Mouse (Mus musculus): ENCODE results near the gene Akap6.
"Not testable (repeated sequence)": the region's sequence is repeated elsewhere in the genome, so short reads cannot be mapped to it uniquely, and the experiment has no call there.

Akap6 gene

DNA sequence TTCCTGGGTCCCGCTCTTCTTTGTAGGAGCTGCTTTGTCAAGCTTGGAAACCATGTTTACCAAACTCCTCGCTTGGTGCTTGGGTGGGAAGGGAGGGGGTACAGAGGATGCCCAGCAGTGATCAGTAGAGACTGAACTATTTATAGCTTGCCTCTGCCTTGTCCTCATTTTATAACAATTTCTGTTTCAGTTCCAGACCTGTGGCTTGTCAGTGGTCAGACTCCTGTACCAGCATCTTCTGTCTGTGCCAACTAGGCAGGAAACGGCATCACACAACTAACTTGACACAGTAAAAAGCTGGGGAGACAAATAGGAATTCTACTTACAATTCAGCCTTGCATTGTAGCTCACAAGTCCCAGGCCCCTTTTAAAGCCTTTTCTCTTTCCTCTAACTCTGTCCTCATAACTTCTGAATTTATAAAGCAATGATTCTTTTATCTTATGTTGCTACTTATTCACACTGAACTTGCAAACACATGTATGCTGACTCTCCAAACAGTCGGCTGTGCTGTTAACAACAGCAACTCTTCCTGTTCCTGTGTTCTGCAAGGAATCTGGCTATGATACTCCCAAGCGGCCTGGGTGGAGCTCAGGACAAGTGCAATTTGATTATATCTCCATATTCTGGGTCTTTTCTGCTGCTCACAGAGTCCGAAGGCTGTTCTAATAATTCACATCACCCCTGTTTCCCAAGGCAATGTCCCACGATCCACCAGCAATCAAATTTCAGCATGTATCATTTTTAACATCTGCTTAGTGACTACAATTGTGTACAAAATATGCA is 12.9 kb downstream of the Akap6 start:
- DNase-seq (ENCODE audit: low read depth, low spot score), result no peak

DNA sequence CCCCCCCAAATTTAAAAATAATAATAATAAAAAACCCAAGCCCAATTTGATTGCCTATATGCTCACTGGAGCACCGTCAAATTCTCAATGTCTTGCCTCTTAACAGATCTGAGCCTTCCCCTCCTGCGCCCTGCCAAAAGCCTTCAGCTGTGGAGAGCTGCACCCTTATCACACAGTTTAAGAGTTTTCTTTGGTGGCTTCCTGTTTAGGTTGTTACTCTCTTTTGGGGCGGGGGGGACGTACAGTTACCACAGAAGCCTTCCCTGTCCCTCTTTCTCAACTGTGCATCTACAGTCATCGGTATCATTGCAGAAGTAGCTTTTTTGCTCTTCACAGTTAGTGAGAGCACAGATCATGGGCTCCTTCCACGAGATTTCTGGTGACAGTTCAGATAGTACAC is 19.2 kb downstream of the Akap6 start:
- no peak for DNase-seq (ENCODE audit: low read depth, low spot score)

DNA sequence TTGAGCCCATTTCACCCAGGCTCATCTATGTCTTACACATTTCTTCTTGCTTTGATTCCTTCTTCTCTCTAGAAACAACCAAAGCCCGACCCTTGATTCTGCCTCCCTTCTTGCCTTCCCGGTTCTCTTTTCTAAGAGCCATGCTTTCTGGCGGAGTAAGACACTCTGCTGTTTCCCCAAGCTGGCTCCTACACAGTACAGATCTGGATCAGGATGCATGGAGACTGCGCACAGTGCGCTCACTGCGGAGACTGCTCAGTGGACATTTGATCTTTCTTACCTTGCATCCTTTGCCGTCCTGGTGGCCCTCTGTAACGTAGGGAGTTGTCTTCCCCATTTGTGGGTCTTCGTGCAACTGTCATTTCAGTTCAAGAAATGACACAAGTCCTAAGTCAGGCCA is 20.0 kb downstream of the Akap6 start:
- DNase-seq (ENCODE audit: low read depth, low spot score), result no peak

DNA sequence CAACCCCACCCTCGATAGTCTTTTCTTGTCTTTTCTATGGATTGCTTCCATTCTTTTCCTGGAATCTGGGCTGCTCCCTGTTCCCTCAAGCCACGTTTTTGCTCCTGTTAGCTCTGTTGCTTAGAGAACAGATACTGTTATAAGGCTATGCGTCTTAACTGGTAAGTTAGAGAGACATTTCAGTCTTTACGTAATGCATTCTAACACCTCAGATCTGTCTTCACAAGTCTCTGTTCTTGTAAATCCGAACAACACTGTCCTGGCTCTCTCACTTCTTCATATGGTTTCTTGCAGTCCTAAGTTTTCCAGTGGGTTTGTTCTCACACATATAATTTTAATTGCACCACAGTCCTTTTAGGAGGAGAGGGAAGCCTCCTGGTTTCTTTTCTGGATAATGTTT is 20.5 kb downstream of the Akap6 start:
- no peak for DNase-seq (ENCODE audit: low read depth, low spot score)

DNA sequence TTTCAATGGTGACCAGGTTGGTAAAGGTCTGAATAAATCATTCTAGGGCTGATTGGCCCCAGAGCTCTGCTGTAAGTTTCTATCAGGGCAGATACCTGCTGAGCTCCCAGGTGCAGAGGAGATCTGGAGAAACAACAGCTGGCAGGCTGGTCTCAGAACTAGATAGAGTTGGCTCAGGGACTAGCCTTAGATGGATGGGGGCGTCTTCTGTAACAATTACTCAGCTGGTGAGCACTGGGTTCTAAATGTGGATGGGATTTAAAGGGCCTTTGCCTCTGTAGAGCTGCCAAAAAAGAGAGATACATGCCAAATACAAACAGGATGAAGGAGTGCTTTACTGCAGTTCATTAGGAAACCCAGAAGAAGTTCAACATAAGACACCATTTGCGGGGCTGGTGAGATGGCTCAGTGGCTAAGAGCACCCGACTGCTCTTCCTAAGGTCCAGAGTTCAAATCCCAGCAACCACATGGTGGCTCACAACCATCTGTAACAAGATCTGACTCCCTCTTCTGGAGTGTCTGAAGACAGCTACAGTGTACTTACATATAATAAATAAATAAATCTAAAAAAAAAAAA is 24.9 kb downstream of the Akap6 start:
- DNase-seq (ENCODE audit: low read depth, low spot score), result not testable (repeated sequence)

DNA sequence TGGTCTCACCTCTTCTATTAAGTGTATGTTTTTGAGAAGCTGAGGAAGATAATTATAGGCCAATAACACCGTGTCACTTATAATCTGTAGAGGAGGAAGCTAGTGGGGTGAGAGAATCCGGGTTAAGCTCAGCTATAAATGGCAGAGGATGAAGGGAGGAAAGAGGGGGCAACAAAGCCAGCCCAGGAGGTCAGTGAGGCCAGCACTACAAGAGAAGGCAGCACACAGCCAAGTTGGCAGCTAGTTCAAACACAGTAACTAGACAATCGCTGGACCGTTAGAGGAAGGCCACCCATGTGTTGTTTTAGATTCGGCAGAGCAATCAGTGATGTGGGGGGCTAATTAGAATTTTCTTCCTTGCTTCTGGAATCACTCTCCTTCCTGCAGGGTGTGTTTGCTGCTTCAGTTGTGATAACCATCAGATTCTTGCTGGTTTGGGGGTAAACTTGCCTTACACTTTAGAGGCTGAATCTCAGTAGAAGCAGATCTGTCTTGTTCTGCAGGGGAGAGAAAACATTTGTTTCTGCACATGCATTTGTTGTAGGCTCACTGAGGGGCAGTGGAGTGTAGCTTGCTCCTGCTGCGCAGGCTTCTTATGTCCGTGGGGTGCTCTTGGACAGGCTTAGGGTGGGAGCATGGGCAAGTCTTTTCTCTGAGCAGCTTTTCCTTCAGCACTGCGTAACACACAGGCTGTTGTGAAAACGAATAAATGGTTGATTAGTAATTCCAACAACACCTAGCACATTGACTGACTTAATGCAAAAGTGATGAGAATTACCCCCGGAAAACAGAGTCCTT is 27.4 kb downstream of the Akap6 start:
- DNase-seq (ENCODE audit: low read depth, low spot score), result no peak

DNA sequence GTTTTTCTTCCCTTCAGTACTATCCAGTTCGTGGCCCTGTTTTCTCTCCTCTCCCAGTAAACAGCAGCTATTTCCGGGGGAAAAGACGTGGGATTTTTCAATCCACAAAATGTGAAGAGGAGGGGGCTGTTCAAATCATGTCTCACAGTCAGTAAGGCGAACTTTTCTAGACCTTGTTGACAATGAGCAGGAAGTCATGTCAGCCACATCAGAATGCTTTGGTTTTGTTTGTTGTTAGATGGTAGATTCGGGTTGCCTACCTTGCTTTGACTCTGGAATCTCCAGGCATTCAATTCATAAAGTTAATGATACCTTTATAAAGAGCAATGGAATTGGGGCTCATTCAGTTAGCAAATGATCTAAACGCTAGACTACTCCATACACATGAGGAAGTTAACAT is 30.2 kb downstream of the Akap6 start:
- DNase-seq (ENCODE audit: low read depth, low spot score), result no peak

DNA sequence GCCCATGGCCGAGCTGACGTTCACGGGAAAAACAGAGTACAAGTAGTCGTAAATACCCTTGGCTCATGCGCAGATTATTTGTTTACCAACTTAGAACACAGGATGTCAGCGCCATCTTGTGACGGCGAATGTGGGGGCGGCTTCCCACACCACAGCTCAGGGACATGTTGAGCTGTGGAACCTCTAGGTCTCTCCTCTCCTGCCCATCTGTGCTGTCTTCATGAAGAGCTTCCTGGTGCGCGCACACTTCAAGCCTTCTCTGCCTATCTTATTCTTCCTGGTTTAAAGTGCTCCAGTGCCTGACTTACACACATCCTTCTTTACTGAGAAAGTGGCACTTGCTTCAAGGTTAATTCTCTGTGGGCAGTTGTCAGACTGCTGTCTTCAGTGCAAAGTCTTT is 36.0 kb downstream of the Akap6 start:
- DNase-seq (ENCODE audit: low read depth, low spot score), result not testable (repeated sequence)

DNA sequence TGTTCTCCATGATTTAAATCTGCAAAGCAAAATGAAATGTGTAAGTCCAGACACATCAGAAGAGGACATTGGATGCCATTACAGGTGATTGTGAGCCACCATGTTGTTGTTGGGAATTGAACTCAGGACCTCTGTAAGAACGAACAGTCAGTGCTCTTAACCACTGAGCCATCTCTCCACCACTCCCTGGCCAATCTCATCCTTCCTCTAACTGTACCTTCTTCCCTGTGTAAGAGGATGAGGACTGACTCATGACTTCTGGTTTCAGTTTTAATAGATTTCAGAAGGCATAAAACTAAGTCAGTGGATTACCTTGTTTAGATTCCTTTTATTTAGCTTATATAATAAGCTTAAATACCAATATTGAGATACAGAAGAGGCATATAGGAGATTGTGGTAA is 38.0 kb downstream of the Akap6 start:
- DNase-seq (ENCODE audit: low read depth, low spot score), result no peak

DNA sequence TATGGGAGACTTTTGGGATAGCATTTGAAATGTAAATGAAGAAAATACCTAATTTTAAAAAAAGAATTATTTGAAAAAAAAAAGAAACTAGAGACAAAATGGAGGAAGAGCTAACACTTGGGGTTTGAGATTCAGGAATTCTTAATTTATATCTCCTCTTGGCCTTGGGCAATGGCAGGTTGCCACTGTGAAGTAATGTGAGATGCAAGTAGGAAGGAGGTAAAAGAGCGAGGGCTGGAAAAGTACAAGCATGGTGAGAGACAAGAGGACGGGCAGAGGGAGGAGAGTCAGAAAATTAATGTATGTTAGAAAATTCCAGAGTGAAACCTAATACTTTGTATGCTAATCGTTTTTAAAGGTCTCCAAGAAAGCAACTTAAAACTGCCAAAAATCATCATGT is 40.1 kb downstream of the Akap6 start:
- DNase-seq (ENCODE audit: low read depth, low spot score), result no peak

DNA sequence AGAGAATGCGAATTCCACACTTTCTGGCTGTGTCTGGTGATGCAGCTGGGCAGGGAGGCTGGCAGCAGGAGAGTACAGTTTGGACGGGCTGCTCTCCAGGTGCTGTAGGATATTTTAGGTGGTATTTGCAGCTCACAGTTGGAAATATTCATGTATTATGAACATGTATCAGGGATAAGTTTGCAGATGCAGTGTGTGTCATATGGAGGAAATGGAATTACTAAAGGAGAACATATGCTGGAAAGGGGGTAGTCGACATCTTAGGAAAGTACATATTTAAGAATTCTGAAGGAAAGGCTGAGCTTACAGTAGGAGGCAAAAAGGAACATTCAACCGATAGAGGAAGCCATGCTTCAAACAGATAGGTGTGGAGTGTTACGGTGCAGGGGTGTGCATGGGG is 42.6 kb downstream of the Akap6 start:
- no peak for DNase-seq (ENCODE audit: low read depth, low spot score)

DNA sequence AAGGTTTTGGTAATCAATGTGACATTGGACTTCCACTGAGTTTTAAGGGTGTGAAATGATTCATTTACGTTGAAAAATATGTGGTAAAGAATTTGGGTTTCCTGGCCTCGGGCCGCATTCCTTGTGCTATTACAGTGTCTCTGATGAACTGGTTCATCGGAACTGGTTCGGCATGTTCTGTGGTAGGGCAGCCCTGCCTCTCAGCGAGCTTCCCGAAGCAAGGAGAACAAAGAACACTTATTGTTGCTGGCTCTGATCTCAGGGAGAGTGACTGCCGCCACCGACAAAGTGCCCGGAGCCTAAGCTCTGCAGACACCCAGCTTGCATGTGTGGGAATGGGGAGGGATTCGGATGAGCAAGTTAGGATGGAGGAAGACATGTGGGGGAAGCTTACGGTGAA is 50.8 kb downstream of the Akap6 start:
- no peak for DNase-seq (ENCODE audit: low read depth, low spot score)

DNA sequence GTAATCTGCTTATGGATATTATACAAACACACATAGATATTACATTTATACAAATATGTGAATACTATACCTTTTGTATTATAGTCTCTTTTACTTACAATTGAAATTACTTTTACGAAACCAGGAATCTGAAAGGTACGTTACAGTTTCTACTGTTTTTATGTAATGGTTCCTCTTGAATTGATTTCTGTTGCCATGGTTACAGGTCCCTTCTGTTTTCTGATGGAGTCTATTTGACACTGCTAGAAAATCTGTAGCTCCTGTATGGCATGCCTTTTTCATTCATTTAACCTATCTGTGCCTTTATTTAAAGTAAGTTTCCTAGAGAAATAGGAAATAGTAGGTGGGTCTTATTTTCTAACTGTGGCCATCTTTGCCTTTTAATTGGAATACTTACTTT is 56.5 kb downstream of the Akap6 start:
- DNase-seq (ENCODE audit: low read depth, low spot score), result no peak

DNA sequence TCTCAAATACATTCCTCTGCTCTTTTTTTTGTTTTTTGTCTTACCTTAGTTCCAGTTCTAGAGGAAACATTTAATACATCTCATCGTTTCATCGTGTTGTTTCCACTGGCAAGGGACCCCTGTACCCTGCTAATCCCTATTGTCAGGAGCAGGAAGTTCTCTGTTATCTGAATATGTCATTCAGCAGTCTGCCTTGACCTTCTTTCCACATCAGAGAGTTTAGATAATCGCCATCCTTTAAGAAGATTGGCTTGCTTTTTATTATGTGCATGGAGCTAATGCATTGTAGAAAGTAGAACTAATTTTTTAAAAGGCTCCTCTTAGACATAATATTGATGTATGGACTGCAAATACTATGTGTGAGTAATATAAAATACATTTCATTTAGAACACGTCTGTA is 58.7 kb downstream of the Akap6 start:
- DNase-seq (ENCODE audit: low read depth, low spot score), result no peak

DNA sequence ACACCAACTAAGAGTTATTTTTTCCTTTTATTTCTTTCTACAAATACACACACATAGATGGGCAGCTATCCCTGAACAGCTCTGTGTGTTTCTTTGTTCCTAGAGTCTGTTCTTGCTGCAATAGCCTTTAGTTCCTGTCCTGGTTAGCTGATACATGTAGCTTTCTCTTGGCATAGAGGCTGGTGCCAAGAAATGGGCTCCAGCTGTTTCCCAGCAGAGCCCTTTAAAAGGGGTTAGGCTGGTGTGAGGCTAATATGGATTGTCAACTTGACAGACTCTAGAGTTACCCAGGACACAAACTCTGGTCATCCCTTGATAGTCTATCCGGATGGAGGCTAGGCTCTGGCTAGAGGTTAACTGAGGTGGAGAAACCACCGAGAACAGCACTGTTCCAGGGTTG is 64.9 kb downstream of the Akap6 start:
- DNase-seq (ENCODE audit: low read depth, low spot score), result no peak

DNA sequence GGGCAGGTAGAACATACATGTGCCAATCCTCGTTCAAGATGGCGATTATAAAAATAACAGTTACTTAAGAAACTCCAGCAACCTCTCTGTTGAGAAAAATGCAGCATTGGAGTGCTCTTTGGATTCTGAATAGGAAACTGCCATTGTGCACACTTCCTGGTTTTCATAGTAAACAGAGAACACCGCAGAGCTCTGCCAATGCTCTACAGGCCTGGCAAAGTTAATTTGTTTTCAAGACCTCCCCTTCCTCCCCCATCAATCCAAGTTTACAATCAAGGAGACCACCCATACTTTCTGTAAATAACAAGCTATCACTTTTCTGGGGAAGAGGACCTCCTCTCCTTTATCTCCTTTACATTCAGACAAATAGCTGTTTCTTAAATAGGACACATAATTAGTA is 65.6 kb downstream of the Akap6 start:
- no peak for DNase-seq (ENCODE audit: low read depth, low spot score)

DNA sequence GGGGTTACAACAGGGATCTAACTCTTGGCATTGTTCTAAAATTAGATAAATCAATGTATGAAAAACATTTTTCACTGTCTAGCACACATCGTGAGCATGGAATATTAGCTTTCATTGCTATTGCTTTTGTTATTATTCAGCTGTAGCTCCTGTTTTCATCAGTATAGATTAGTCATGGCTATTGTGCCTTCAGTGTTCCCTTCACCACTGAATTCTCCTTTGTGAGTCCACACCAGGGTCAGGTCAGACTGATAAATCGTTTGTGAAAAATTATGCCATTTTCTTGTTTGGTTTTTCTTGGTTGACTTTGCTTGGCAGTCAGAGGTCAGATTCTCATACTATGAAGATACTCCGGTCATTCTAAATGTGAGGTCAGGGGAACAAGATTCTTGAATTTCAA is 70.4 kb downstream of the Akap6 start:
- no peak for DNase-seq (ENCODE audit: low read depth, low spot score)

DNA sequence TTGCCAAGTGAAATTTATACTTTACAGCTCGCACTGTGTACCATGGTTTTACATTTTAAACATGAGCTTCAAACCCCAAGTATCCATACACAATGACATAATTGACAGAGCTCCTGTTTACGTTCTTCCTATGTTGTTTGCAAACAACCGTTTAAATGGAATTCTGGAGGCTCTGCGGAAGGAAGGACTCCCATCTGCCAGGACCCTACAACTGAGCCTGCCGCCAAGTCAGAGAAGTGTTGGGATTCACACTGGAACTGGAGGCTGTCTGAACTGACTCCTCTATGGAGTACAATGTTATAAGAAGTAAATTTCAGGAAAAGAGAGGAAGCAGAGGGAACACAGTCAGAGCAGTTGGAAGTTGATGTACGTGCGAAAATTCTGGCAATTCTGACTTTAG is 72.7 kb downstream of the Akap6 start:
- DNase-seq (ENCODE audit: low read depth, low spot score), result no peak

DNA sequence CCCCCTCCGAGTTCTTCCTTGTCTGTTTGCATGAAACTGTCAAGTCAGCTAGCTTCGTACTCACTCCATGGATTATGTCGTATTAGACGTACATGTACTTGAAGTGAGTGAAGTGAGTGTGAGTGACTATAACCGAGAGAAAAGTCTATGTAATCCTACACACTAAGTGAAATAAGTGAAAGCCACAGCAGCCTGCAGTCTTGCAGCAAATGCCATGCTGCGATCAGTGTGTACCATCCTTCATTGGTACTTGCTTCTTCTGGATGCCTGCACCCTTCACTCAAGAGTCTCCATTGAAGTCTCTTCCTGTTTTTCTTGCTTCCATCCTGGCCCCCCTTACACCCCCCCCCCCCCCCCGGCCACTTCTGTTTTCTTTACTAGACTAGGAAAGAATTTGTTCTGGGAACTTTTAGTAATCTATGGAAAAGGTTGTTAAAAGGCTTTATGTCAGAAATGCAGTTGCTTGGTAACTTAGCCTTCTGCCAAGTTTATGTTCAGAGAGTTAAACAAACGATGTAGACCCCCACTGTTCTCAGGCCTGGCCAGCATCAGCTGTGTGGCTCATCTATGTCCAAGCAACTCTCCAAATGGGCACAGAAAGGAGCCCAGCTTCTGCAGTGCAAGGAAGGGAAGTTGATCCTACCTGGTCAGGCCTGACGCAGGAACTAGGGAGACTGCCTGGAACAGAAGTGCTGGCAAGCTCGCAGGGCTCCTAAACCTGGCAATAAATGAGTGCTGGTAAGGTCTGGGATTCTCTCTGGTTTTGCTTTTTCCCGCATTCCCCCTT is 73.5 kb downstream of the Akap6 start:
- DNase-seq (ENCODE audit: low read depth, low spot score), result no peak

DNA sequence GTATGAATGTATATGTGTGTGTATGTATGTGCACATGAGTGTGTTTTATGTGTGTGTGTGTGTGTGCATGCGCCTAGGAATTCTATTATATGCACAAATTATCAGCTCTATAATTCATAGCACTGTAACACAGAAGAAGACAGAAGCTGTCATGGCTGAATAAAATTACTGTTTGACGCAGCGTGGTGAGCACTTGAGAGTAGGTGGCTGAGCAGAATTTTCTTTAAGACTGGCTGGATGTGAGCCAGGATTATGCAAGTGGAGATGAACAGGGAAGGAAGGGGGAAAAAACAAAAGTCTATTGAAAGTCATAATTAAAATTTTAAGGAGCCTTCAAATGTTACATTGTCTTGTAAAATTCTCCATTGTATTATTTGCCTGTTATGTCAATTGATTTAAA is 74.7 kb downstream of the Akap6 start:
- no peak for DNase-seq (ENCODE audit: low read depth, low spot score)

DNA sequence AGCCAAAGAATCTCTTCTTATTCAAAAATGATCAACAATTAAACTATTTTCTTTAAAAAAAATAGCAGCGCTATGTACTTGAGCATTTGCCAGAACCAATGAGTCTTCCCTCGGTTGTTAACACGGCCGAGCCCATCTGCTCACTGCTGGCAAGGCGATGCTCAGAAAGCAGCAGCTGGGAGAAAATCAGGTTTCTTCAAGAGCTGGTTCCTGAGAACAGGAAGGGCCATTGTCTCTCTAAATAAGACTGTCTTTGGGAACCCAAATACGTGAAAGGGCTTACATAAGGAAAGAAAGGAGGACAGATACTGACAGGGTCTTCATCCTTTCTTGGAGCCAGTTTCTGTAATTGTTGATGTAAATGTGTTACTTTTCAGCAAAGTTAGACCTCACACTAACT is 75.2 kb downstream of the Akap6 start:
- no peak for DNase-seq (ENCODE audit: low read depth, low spot score)

DNA sequence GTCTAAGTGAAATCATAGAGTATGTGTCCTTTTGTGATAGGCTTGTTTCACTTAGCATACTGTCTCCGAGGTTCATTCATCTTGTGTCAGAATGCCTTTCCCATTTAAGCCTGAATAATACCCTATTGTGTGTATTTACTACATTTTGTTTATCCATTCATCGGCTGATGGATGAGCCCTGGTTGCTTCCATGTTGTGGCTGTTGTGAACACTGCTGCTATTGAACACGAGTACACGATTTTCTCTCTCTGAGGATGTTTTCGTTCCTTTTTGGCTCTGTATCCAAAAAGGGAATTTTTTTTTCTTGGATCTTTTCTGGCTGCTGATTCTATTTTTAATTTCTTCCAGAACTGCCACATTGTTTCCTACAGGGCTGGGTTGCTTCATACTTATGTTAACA is 81.0 kb downstream of the Akap6 start:
- DNase-seq (ENCODE audit: low read depth, low spot score), result no peak
